Mouse (Mus musculus) v-Abl transformed pro-B cells (cell line): Measurements from ENCODE around the gene Pde10a.
"Not testable (repeated sequence)": the region's sequence is repeated elsewhere in the genome, so short reads cannot be mapped to it uniquely, and the experiment has no call there.

ENCODE experiments used
- in situ Hi-C, 2 experiments: fragments of 400-800 bp; cut with MboI; formaldehyde crosslinking; loops; one replicate each; pipeline ENCODE4 v1.15.1; 2025; ENCODE audit not compliant: unreplicated experiment in 2 of 2

Gene Pde10a

DNA sequence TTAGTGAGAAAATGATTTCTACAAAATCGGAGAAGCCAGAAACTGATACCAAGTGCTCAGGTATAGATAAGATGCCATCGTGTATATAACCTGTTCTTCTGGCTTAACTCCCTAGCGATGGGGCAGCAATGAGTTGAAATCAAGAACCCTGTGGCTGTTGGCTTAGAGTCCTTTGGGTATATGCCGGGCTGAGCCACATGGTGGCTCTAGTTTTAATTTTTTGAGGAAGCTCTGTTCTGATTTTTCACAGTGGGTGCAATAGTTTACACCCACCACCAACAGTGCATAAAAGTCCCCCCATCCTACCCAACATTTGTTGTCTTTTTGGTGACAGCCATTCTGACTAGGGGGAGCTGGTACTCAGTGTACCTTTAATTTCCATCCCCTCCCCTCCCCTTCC is 112.0 kb downstream of the Pde10a start:
- in situ Hi-C loops, result no loop called here

GRCm38 (mm10) chr17:8639703-8640380 is 114.7 kb downstream of the Pde10a start:
- in situ Hi-C loops, result no loop called here

DNA sequence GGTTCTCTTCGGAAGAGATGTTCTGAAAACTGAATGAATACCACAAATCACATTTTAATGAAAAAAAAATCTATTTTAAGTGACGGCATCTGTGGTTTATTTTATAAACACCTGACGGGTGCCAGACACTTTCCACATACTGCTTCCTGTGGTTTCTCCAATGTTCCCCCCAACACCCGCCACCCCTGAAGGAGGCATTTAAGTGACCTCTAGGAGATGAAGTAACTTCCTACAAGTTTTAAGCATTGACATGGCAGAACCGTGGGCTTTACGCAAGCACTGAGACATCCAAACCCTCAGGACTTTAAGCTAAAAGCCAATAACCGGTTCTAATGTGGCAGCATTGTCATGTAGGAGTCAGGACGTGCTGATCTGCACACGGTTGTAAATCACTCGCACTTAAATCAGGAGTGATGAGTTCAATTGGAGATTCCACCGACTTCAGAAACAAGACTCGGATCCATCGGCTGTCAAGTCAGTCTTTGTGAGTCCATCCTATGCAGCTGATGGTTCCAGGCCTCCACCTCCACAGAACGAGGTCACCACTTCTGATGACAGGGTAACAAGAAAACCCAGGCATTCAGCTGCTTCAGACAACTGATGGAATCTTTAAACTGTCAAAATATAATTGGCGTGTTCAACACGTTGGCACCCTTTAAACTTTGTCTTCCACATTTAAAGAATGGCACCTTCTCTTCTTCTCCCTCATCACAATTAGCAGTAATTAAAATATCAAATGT is 115.7 kb downstream of the Pde10a start:
- in situ Hi-C loops, result no loop called here

GRCm38 (mm10) chr17:8641491-8641890 is 116.3 kb downstream of the Pde10a start:
- in situ Hi-C loops, result no loop called here

- in situ Hi-C loops, result no loop called here
Observed at GRCm38 (mm10) chr17:8642356-8642755, 117.2 kb downstream of the Pde10a start.

DNA sequence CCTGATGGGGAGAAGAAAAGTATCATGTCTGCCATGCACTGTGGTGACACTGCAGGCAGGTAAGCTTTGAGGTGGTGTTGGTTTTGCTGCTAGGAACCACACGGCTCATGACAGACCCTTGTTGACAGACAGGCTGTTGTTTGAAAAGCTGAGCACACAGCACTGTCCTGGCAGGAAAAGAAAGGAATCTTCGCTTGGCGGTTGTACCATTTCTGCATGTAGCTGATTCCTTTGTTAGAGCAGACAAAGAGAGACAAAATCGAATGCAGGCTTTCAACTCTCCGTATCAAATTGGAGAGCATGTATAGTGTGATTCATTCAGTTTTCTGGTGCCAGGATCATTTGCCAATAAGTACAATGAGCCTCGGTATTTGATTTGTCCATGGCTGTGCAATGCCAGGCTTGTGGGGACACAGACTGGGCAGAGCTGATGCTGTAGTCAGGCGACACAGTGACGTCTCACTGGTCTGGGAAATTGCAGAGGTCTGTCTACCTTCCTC is 122.2 kb downstream of the Pde10a start:
- in situ Hi-C loops, result no loop called here

- in situ Hi-C loops, result no loop called here
Observed at GRCm38 (mm10) chr17:8648310-8648709, 123.1 kb downstream of the Pde10a start.

GRCm38 (mm10) chr17:8652681-8653262 is 127.6 kb downstream of the Pde10a start:
- in situ Hi-C loops, result no loop called here

DNA sequence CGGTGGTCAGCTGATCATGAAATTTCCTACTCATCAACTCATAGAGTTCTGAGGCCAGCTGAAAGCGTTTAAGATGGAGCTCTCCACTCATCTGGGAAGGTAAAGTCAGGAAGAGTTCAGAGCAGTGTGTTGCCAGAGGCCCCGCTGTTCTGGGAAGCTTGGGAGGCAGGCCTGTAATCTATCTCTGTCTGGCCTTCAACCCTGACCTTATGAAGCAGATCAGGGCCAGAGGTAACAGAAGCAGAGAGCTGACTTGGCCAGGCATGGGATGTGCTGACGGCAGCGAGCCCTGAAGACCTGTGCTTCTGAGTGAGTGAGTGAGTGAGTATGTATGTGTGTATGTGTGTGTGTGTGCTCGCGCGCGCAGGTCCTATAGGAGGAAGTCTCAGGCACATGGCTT is 132.5 kb downstream of the Pde10a start:
- in situ Hi-C loops, result no loop called here

DNA sequence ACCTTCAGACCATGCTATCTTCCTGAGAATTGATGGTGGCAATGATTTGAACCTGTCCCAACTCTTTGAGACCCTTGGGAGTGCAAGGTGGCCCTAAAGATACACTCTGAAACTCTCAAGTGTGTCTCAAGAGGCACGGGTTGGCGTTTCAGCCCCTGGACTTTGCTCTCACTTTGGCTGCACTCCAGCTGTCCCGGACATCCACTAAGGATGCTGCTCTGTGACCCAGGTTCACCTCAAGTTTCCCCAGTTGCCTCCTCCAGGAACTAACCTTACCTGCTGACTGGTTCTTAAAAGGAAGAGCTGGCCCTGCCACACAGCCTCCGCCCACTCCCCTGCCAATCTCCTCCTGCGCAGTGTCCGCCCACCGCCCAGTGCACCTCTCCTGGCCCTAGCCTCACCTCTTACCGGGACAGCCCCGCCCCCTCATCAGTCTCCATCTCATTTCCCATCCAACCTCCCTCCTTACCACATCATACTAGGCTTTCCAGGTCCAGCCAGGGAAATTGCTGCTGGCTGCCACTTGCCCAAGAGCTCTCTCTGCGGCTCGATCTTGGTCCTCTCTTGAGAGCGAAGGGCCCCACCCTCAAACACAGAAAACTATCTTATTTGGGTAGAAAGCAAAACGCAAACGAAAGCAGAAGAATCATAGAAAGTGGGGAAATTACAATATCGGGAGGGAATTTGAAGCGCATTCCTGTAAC is 133.7 kb downstream of the Pde10a start:
- in situ Hi-C loops, result no loop called here

- in situ Hi-C loops, result no loop called here
Observed at GRCm38 (mm10) chr17:8666912-8667311, 141.7 kb downstream of the Pde10a start.

DNA sequence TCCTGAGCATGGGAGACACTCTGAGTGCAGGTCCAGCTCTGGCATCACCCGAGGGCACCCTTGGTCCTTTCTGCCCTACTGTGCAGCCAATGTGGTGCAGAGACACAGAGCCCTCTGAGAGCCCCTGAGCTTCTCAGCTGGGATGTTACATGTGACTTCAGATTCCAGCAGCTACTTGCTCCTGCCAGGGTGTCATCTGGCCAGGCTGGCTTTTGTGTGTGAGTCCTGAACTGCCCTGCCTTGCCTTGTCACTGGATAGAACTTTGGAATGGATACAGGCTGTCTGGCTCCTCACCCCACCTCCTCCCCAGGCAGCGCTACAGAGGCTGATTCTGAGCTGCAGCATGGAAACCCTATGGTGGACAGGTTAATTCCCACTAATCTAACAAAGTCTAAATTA is 149.5 kb downstream of the Pde10a start:
- in situ Hi-C loops, result no loop called here

- in situ Hi-C loops, result no loop called here
Observed at GRCm38 (mm10) chr17:8686356-8686755, 161.2 kb downstream of the Pde10a start.

DNA sequence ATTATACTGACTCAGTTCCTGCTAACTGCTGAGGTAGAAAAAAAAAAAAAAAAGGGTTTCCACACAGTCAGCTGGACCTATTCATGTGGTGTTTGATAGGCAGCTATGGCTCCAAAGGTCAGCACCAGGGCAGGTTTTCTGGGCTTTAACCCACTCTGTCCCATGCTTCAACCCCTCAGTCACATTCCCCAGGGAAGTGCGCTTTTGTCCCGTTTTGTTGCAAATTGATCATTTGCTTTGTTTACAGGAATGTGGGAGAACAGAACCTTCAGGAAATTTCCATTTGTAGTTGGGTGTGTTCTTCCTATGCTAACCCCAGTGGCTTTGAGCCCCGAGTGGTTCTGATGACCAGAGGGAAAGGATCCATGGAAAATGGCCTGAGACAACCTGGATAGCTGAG is 162.9 kb downstream of the Pde10a start:
- in situ Hi-C loops, result no loop called here

DNA sequence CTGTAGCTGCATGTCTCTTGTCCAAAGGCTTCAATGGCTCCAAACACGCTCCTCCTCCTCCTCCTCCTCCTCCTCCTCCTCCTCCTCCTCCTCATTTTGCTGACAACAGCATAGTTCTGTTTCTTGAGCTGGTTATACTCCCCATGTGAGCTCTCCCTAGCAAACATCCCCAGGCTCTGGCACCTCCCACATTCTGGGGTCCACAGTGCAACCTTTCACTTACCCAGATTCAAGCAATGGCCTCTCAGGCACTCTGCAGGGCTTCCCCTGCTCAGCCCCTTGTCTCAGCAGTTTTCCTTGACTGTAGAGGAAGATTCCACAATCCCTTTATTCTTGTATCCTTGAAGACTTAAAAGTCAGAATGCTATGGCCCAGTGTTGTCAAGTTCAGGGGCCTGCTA is 173.1 kb downstream of the Pde10a start:
- in situ Hi-C loops, result no loop called here

- in situ Hi-C loops, result no loop called here
Observed at GRCm38 (mm10) chr17:8698793-8699192, 173.6 kb downstream of the Pde10a start.

- in situ Hi-C loops, result no loop called here
Observed at GRCm38 (mm10) chr17:8701096-8701495, 175.9 kb downstream of the Pde10a start.

- in situ Hi-C loops, result no loop called here
Observed at GRCm38 (mm10) chr17:8702503-8702902, 177.3 kb downstream of the Pde10a start.

GRCm38 (mm10) chr17:8708006-8708405 is 182.8 kb downstream of the Pde10a start:
- in situ Hi-C loops, result no loop called here

DNA sequence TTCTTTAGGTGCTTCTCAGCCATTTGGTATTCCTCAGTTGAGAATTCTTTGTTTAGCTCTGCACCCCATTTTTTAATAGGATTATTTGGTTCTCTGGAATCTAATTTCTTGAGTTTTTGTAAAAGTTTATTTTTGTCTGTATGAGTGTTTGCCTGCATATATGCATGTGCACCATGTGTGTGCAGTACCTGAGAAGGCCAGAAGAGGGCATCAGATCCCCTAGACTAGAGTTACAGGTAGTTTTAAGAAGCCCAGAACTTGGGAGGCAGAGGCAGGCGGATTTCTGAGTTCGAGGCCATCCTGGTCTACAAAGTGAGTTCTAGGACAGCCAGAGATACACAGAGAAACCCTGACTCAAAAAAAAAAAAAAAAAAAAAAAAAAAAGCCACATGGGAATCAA is 187.6 kb downstream of the Pde10a start:
- in situ Hi-C loops, result not testable (repeated sequence)

DNA sequence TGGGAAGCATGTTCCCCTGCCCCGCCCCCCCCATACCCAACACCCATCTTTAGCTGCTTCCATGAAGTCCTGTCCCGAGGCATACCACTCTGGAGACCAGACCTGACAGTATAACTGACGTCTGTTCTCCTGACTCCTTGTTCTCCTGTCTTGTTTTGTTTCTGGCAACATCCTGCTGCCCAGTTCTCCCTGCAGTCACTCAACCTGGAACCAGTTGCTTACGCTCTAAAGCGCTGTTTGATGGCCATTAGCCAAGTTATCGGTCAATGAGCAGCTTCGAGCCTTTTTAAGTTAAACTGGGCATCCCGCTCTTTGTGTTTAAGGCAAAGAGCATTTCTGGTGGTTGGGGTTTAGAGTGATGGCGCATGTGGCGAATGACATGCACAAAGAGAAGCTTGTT is 195.8 kb downstream of the Pde10a start:
- in situ Hi-C loops, result no loop called here
